Mouse (Mus musculus): ENCODE data around the gene Gm15517.
A peak's percentile ranks its signal among the peaks of the same experiment; 100 is the strongest.

DNA sequence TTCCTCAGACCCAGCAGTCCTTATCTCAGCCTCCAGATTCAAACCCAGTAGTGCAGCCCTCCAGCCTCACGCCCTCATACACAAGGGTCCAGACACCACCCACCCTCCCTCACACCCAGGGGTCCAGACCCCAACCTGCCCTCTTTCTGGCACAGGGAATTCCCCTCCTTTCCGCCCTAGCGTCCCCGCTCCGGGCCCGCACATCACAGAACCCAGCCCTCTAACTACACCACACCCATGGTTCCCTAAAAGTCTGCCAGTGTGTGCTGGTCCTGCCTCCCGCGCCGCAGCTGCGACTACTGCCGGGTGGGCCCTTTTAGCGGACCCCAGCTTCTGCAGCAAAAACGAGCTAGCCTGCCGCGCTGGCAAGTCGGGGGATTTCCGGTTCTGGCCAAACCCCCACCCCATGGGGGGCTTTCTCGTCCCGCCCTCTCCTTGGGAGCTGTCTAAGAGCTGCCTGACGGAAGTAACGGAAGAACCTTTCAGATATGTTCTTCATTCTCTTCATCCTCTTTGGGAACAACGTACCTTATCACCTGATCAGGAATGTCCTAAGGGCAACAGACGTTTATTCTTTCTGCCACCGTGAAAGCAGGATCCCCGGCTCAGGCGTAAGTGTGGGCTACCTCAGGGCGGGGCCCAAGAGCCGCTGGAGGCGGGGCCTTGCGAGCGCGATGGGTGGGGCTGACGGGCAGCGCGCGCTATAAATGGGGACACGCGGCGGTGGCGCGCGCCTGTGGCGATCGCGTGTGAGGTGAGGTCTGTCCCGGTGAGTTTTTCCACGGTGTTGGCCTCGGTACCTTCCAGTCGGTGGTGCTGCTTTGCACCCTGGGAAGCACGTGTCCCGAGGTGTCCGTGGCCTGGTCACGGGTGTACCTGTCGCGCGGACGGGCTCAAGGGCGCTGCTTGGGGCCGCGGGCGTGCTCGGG is 14.9 kb upstream of the Gm15517 start, which contains the start of the genes 1700028J19Rik and 2410002F23Rik:
- no peak for TF ChIP-seq CTCF (IDR thresholded peaks at IDR 0.05; ENCODE audit: borderline replicate concordance, insufficient read depth, low read depth, low read length)
- peak; percentile 94 for TF ChIP-seq POLR2A (IDR thresholded peaks at IDR 0.05; ENCODE audit: borderline replicate concordance, insufficient read depth, low read length)

All from cerebellum, adult 2 months (tissue).